Mouse (Mus musculus) neural tube, embryonic 13.5 days (tissue): ENCODE data around the gene Rsph3a. TPM values are rescaled to one million over a fixed set of nuclear protein-coding genes. Genes with fewer than 3 reads are reported as not detected.
"Not testable (repeated sequence)": the region's sequence is repeated elsewhere in the genome, so short reads cannot be mapped to it uniquely, and the experiment has no call there.

Source experiments
- ATAC-seq: fragments of 200-750 bp; cut with Nextera tagmentation; 2 replicates; pipeline ENCODE4 v1.8.0; 2017; ENCODE audit warnings: low read depth, mild to moderate bottlenecking, moderate TSS enrichment, moderate library complexity
- H3K27ac ChIP-seq: fragments of 300-500 bp; sonication (generic); replicated peaks from 2 replicates; pipeline ENCODE4 v1.5.1; 2015; ENCODE audit warnings: moderate library complexity, mild to moderate bottlenecking, inconsistent platforms
- H3K27me3 ChIP-seq: fragments of 300-500 bp; sonication (generic); 2 replicates; pipeline ENCODE4 v1.6.1; 2015; ENCODE audit warnings: mild to moderate bottlenecking, inconsistent platforms
- H3K36me3 ChIP-seq: fragments of 300-500 bp; sonication (generic); 2 replicates; pipeline ENCODE4 v1.6.1; 2015; ENCODE audit warnings: mild to moderate bottlenecking, inconsistent platforms
- H3K4me1 ChIP-seq: fragments of 300-500 bp; sonication (generic); replicated peaks from 2 replicates; pipeline ENCODE4 v1.6.1; 2015; ENCODE audit warnings: inconsistent platforms
- H3K4me2 ChIP-seq: fragments of 300-500 bp; sonication (generic); 2 replicates; pipeline ENCODE4 v1.6.1; 2015; ENCODE audit warnings: inconsistent platforms, mild to moderate bottlenecking, moderate library complexity
- H3K4me3 ChIP-seq: fragments of 300-500 bp; sonication (generic); 2 replicates; pipeline ENCODE4 v1.5.1; 2015; ENCODE audit warnings: mild to moderate bottlenecking, inconsistent platforms
- H3K9ac ChIP-seq: fragments of 300-500 bp; sonication (generic); 2 replicates; pipeline ENCODE4 v1.6.1; 2015; ENCODE audit warnings: moderate library complexity, mild to moderate bottlenecking, inconsistent platforms
- H3K9me3 ChIP-seq: fragments of 300-500 bp; sonication (generic); 2 replicates; pipeline ENCODE4 v1.6.1; 2016; ENCODE audit warnings: inconsistent platforms
- WGBS: fragments of 180-500 bp; shearing (Covaris S2); methylation state at CpG from one replicate; pipeline ENCODE4 v1.1.7; 2015; 5-methylcytosine and 5-hydroxymethylcytosine counted together
- polyA plus RNA-seq: library from polyadenylated mRNA; unstranded; fragments of >200 nt; fragmentation: Nextera tagmentation; extraction: Ambion mirVana; gene quantifications from 2 replicates; pipeline ENCODE4 v1.2.1, GENCODE M21; 2015

Gene Rsph3a
- polyA plus RNA-seq, 1 experiment from 2014 or later, result 67.3 TPM

GRCm38 (mm10) chr17:7932121-7932520 is 13.3 kb upstream of the Rsph3a start:
- H3K9me3 ChIP-seq, H3K27ac ChIP-seq, H3K27me3 ChIP-seq, H3K36me3 ChIP-seq, ATAC-seq, H3K4me2 ChIP-seq, H3K4me3 ChIP-seq, H3K4me1 ChIP-seq, H3K9ac ChIP-seq: not testable (repeated sequence)
- WGBS, result 75% methylated on average over 7 of the region's 8 CpGs

- no peak for ATAC-seq
- Histone ChIP-seq H3K4me1 (peaks cover under 1% of the 10 kb centered on the region; the same call in 1 of the 2 replicates), H3K27me3 (no peaks in the 10 kb centered on the region), H3K36me3 (no peaks in the 10 kb centered on the region), H3K4me2 (no peak overlapping the region), H3K9me3 (no peaks in the 10 kb centered on the region), H3K9ac (no peak overlapping the region), H3K27ac (no peak overlapping the region), H3K4me3 (no peak overlapping the region)
- 71% methylated on average over 8 of the region's 8 CpGs for WGBS
Measured at GRCm38 (mm10) chr17:7939640-7940039, 5.8 kb upstream of the Rsph3a start.

GRCm38 (mm10) chr17:7946053-7946627 is 726 bp downstream of the Rsph3a start:
- WGBS, result under 1% methylated on average over 19 of the region's 27 CpGs
- peak overlapping the region; percentile 91 for H3K27ac ChIP-seq

GRCm38 (mm10) chr17:7951333-7951732 is 5.9 kb downstream of the Rsph3a start:
- no CpG with 5 or more reads among the region's 4 CpGs for WGBS
- H3K4me3 ChIP-seq, H3K4me2 ChIP-seq, H3K36me3 ChIP-seq, ATAC-seq, H3K9me3 ChIP-seq, H3K27me3 ChIP-seq, H3K4me1 ChIP-seq, H3K9ac ChIP-seq, H3K27ac ChIP-seq: not testable (repeated sequence)

More at GRCm38 (mm10) chr17:7946053-7946627, 726 bp downstream of the Rsph3a start:
- Histone ChIP-seq H3K4me3 (peak overlapping the region; percentile 56), H3K4me2 (peak overlapping the region; percentile 58), H3K9ac (peak overlapping the region; percentile 77)
- H3K9me3 ChIP-seq, H3K27me3 ChIP-seq, H3K36me3 ChIP-seq, H3K4me1 ChIP-seq: not testable (repeated sequence)
- peak; percentile 71 for ATAC-seq

DNA sequence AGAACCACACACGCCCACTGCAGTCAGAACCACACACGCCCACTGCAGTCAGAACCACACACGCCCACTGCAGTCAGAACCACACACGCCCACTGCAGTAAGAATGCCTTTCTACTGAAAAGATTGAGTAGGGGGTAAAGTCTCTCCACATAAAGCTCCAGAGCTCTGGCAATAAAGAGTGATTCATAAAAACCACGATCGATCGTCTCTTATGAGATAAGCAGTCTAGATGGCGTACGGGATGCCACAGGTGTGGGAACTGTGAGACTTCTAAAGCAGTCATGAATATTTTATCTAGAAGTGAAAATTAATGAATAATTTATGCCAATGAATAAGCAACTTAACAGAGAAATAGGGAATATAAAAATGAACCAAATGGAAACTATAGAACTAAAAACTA is 11.8 kb downstream of the Rsph3a start:
- ATAC-seq, result not testable (repeated sequence)

GRCm38 (mm10) chr17:7963333-7963732 is 17.9 kb downstream of the Rsph3a start:
- not testable (repeated sequence) for H3K9me3 ChIP-seq, ATAC-seq, H3K36me3 ChIP-seq, H3K4me2 ChIP-seq, H3K4me3 ChIP-seq, H3K27ac ChIP-seq, H3K9ac ChIP-seq, H3K27me3 ChIP-seq, H3K4me1 ChIP-seq
- 91% methylated on average over 4 of the region's 4 CpGs for WGBS

More for the DNA sequence above, 11.8 kb downstream of the Rsph3a start:
- not testable (repeated sequence) for H3K36me3 ChIP-seq, H3K4me3 ChIP-seq, H3K4me1 ChIP-seq, H3K4me2 ChIP-seq, H3K9me3 ChIP-seq, H3K27ac ChIP-seq, H3K9ac ChIP-seq, H3K27me3 ChIP-seq
- 92% methylated on average over 9 of the region's 9 CpGs for WGBS

- not testable (repeated sequence) for ATAC-seq, H3K9ac ChIP-seq, H3K4me1 ChIP-seq, H3K9me3 ChIP-seq, H3K4me2 ChIP-seq, H3K4me3 ChIP-seq, H3K36me3 ChIP-seq, H3K27ac ChIP-seq, H3K27me3 ChIP-seq
- WGBS, result 91% methylated on average over 2 of the region's 2 CpGs
Measured at GRCm38 (mm10) chr17:7964398-7964797, 19.0 kb downstream of the Rsph3a start.

GRCm38 (mm10) chr17:7968490-7968889 is 23.1 kb downstream of the Rsph3a start:
- H3K36me3 ChIP-seq, H3K4me2 ChIP-seq, H3K9me3 ChIP-seq, ATAC-seq, H3K4me1 ChIP-seq, H3K4me3 ChIP-seq, H3K9ac ChIP-seq, H3K27me3 ChIP-seq, H3K27ac ChIP-seq: not testable (repeated sequence)
- 98% methylated on average over 4 of the region's 5 CpGs for WGBS

GRCm38 (mm10) chr17:7969782-7970181 is 24.4 kb downstream of the Rsph3a start:
- H3K27ac ChIP-seq, H3K9me3 ChIP-seq, H3K36me3 ChIP-seq, H3K27me3 ChIP-seq, ATAC-seq, H3K4me3 ChIP-seq, H3K9ac ChIP-seq, H3K4me2 ChIP-seq, H3K4me1 ChIP-seq: not testable (repeated sequence)
- 89% methylated on average over 1 of the region's 6 CpGs for WGBS

GRCm38 (mm10) chr17:7983484-7983883 is 38.1 kb downstream of the Rsph3a start:
- not testable (repeated sequence) for H3K27ac ChIP-seq, H3K27me3 ChIP-seq, H3K4me3 ChIP-seq, H3K36me3 ChIP-seq, H3K9ac ChIP-seq, H3K9me3 ChIP-seq, H3K4me2 ChIP-seq, H3K4me1 ChIP-seq, ATAC-seq
- WGBS, result 90% methylated on average over 1 of the region's 2 CpGs

GRCm38 (mm10) chr17:7985597-7985996 is 40.2 kb downstream of the Rsph3a start:
- not testable (repeated sequence) for H3K4me1 ChIP-seq, H3K9me3 ChIP-seq, H3K4me2 ChIP-seq, H3K4me3 ChIP-seq, ATAC-seq, H3K27ac ChIP-seq, H3K27me3 ChIP-seq, H3K9ac ChIP-seq, H3K36me3 ChIP-seq
- WGBS, result 67% methylated on average over 4 of the region's 4 CpGs

DNA sequence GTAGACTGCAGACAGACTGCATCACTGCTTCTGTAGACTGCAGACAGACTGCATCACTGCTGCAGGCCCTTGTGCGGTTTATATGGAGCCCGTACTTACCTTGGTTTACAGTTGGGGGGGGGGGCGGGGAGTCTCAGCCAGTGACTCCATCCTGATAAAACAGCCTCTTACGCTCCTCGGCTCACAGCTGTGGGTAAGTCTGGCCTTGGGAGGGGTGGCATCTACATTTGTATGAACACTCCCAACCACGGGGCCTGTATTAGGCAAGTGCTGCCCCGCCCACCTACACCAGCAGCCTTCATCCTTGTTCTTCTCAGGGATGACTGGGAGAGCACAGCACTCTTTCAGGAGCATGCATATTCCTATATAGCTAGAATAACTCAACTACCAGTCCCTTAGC is 41.6 kb downstream of the Rsph3a start:
- not testable (repeated sequence) for H3K27ac ChIP-seq, H3K9ac ChIP-seq, H3K4me1 ChIP-seq, H3K36me3 ChIP-seq, H3K4me2 ChIP-seq, ATAC-seq, H3K4me3 ChIP-seq, H3K9me3 ChIP-seq, H3K27me3 ChIP-seq
- whole genome bisulfite sequencing, result 73% methylated on average over 7 of the region's 7 CpGs

- not testable (repeated sequence) for H3K9ac ChIP-seq, H3K27ac ChIP-seq, H3K4me3 ChIP-seq, H3K27me3 ChIP-seq, ATAC-seq, H3K9me3 ChIP-seq, H3K4me2 ChIP-seq, H3K36me3 ChIP-seq, H3K4me1 ChIP-seq
- 87% methylated on average over 10 of the region's 10 CpGs for WGBS
Measured at GRCm38 (mm10) chr17:8003248-8003647, 57.8 kb downstream of the Rsph3a start.
